Mouse (Mus musculus): Measurements from ENCODE around the gene Nt5dc2. TPM values are rescaled to one million over a fixed set of nuclear protein-coding genes. Genes with fewer than 3 reads are reported as not detected.

The Nt5dc2 gene
- polyA plus RNA-seq, 1 experiment, result not detected

- no peak overlapping the region for H3K4me3 ChIP-seq (ENCODE audit: insufficient read depth, low read depth, low read length)
- peaks cover 9% of the 10 kb centered on the region for H3K4me1 ChIP-seq (ENCODE audit: control insufficient read depth, insufficient read depth, low read length)
- WGBS, result 54% methylated on average over 11 of the region's 11 CpGs
- H3K27ac ChIP-seq (ENCODE audit: insufficient read depth, low read depth, low read length), result no peak overlapping the region
- no peak for TF ChIP-seq CTCF (IDR thresholded peaks at IDR 0.05; ENCODE audit: insufficient read depth, low read depth, low read length)
- TF ChIP-seq POLR2A (IDR thresholded peaks at IDR 0.05; ENCODE audit: insufficient read depth, low read depth, low read length), result no peak
These were observed 40.5 kb downstream of the Nt5dc2 start for GRCm38 (mm10) chr14:31171386-31171785.

GRCm38 (mm10) chr14:31171821-31172220 is 41.0 kb downstream of the Nt5dc2 start:
- Histone ChIP-seq H3K4me1 (ENCODE audit: control insufficient read depth, insufficient read depth, low read length) (peaks cover 7% of the 10 kb centered on the region), H3K4me3 (ENCODE audit: insufficient read depth, low read depth, low read length) (no peak overlapping the region), H3K27ac (ENCODE audit: insufficient read depth, low read depth, low read length) (no peak overlapping the region)
- 94% methylated on average over 15 of the region's 15 CpGs for WGBS
- TF ChIP-seq POLR2A (IDR thresholded peaks at IDR 0.05; ENCODE audit: insufficient read depth, low read depth, low read length) (no peak), CTCF (IDR thresholded peaks at IDR 0.05; ENCODE audit: insufficient read depth, low read depth, low read length) (no peak)

- no peak overlapping the region for H3K4me3 ChIP-seq (ENCODE audit: insufficient read depth, low read depth, low read length)
- H3K4me1 ChIP-seq (ENCODE audit: control insufficient read depth, insufficient read depth, low read length), result peaks cover 7% of the 10 kb centered on the region
- WGBS, result 80% methylated on average over 18 of the region's 18 CpGs
- H3K27ac ChIP-seq (ENCODE audit: insufficient read depth, low read depth, low read length), result no peak overlapping the region
- no peak for TF ChIP-seq POLR2A (IDR thresholded peaks at IDR 0.05; ENCODE audit: insufficient read depth, low read depth, low read length)
- no peak for TF ChIP-seq CTCF (IDR thresholded peaks at IDR 0.05; ENCODE audit: insufficient read depth, low read depth, low read length)
These were observed 42.1 kb downstream of the Nt5dc2 start for GRCm38 (mm10) chr14:31172781-31173455.

- TF ChIP-seq CTCF (IDR thresholded peaks at IDR 0.05; ENCODE audit: insufficient read depth, low read depth, low read length) (no peak), POLR2A (IDR thresholded peaks at IDR 0.05; ENCODE audit: insufficient read depth, low read depth, low read length) (no peak)
- Histone ChIP-seq H3K27ac (ENCODE audit: insufficient read depth, low read depth, low read length) (no peak overlapping the region), H3K4me1 (ENCODE audit: control insufficient read depth, insufficient read depth, low read length) (peaks cover 7% of the 10 kb centered on the region), H3K4me3 (ENCODE audit: insufficient read depth, low read depth, low read length) (no peak overlapping the region)
- WGBS, result 84% methylated on average over 7 of the region's 7 CpGs
These were observed 42.7 kb downstream of the Nt5dc2 start for GRCm38 (mm10) chr14:31173537-31173936.

- no peak overlapping the region for H3K4me3 ChIP-seq (ENCODE audit: insufficient read depth, low read depth, low read length)
- WGBS, result 88% methylated on average over 16 of the region's 16 CpGs
- TF ChIP-seq CTCF (IDR thresholded peaks at IDR 0.05; ENCODE audit: insufficient read depth, low read depth, low read length) (no peak), POLR2A (IDR thresholded peaks at IDR 0.05; ENCODE audit: insufficient read depth, low read depth, low read length) (no peak)
- H3K27ac ChIP-seq (ENCODE audit: insufficient read depth, low read depth, low read length), result no peak overlapping the region
- H3K4me1 ChIP-seq (ENCODE audit: control insufficient read depth, insufficient read depth, low read length), result no peaks in the 10 kb centered on the region; the same call in 1 of the 2 replicates
These were observed 46.4 kb downstream of the Nt5dc2 start for GRCm38 (mm10) chr14:31177287-31177686.

- H3K4me1 ChIP-seq (ENCODE audit: control insufficient read depth, insufficient read depth, low read length), result no peaks in the 10 kb centered on the region; the same call in 1 of the 2 replicates
- H3K4me3 ChIP-seq (ENCODE audit: insufficient read depth, low read depth, low read length), result no peak overlapping the region
- TF ChIP-seq CTCF (IDR thresholded peaks at IDR 0.05; ENCODE audit: insufficient read depth, low read depth, low read length), result no peak
- no peak overlapping the region for H3K27ac ChIP-seq (ENCODE audit: insufficient read depth, low read depth, low read length)
- 94% methylated on average over 5 of the region's 5 CpGs for WGBS
These were observed 46.9 kb downstream of the Nt5dc2 start for GRCm38 (mm10) chr14:31177715-31178114.

- Histone ChIP-seq H3K4me1 (ENCODE audit: control insufficient read depth, insufficient read depth, low read length) (no peaks in the 10 kb centered on the region; the same call in 1 of the 2 replicates), H3K27ac (ENCODE audit: insufficient read depth, low read depth, low read length) (no peak overlapping the region), H3K4me3 (ENCODE audit: insufficient read depth, low read depth, low read length) (no peak overlapping the region)
- TF ChIP-seq CTCF (IDR thresholded peaks at IDR 0.05; ENCODE audit: insufficient read depth, low read depth, low read length) (no peak), POLR2A (IDR thresholded peaks at IDR 0.05; ENCODE audit: insufficient read depth, low read depth, low read length) (no peak)
- WGBS, result 66% methylated on average over 12 of the region's 12 CpGs
These were observed 49.0 kb downstream of the Nt5dc2 start for GRCm38 (mm10) chr14:31179677-31180365.

- no peaks in the 10 kb centered on the region; the same call in 1 of the 2 replicates for H3K4me1 ChIP-seq (ENCODE audit: control insufficient read depth, insufficient read depth, low read length)
- no peak overlapping the region for H3K27ac ChIP-seq (ENCODE audit: insufficient read depth, low read depth, low read length)
- TF ChIP-seq POLR2A (IDR thresholded peaks at IDR 0.05; ENCODE audit: insufficient read depth, low read depth, low read length), result no peak
- no peak for TF ChIP-seq CTCF (IDR thresholded peaks at IDR 0.05; ENCODE audit: insufficient read depth, low read depth, low read length)
- H3K4me3 ChIP-seq (ENCODE audit: insufficient read depth, low read depth, low read length), result no peak overlapping the region
- 56% methylated on average over 4 of the region's 4 CpGs for WGBS
These were observed 50.7 kb downstream of the Nt5dc2 start for GRCm38 (mm10) chr14:31181512-31181911.

GRCm38 (mm10) chr14:31182786-31183290 is 52.0 kb downstream of the Nt5dc2 start:
- no peak overlapping the region for H3K4me3 ChIP-seq (ENCODE audit: insufficient read depth, low read depth, low read length)
- H3K27ac ChIP-seq (ENCODE audit: insufficient read depth, low read depth, low read length), result no peak overlapping the region
- 72% methylated on average over 2 of the region's 2 CpGs for WGBS
- H3K4me1 ChIP-seq (ENCODE audit: control insufficient read depth, insufficient read depth, low read length), result no peaks in the 10 kb centered on the region
- no peak for TF ChIP-seq CTCF (IDR thresholded peaks at IDR 0.05; ENCODE audit: insufficient read depth, low read depth, low read length)
- no peak for TF ChIP-seq POLR2A (IDR thresholded peaks at IDR 0.05; ENCODE audit: insufficient read depth, low read depth, low read length)
